Mouse (Mus musculus) intestine, embryonic 16.5 days (tissue): ENCODE results near the gene Vax1. TPM values are rescaled to one million over a fixed set of nuclear protein-coding genes. Genes with fewer than 3 reads are reported as not detected.

ENCODE experiments used
- ATAC-seq: fragments of 200-750 bp; cut with Nextera tagmentation; 2 replicates; pipeline ENCODE4 v1.8.0; 2017; ENCODE audit warnings: moderate TSS enrichment, moderate library complexity
- H3K27ac ChIP-seq: fragments of 300-500 bp; sonication (generic); 2 replicates; pipeline ENCODE4 v1.5.1; 2014; ENCODE audit warnings: mild to moderate bottlenecking, low read length
- H3K27me3 ChIP-seq: fragments of 300-500 bp; sonication (generic); replicated peaks from 2 replicates; pipeline ENCODE4 v1.6.1; 2014; ENCODE audit warnings: low read length, control low read depth, mixed read lengths; ENCODE audit not compliant: control insufficient read depth, insufficient read depth
- H3K36me3 ChIP-seq: fragments of 300-500 bp; sonication (generic); 2 replicates; pipeline ENCODE4 v1.6.1; 2014; ENCODE audit warnings: low read length, control low read depth; ENCODE audit not compliant: control insufficient read depth, insufficient read depth
- H3K4me1 ChIP-seq: fragments of 300-500 bp; sonication (generic); 2 replicates; pipeline ENCODE4 v1.6.1; 2014; ENCODE audit warnings: low read length, control low read depth, mixed read lengths; ENCODE audit not compliant: control insufficient read depth, insufficient read depth
- H3K4me2 ChIP-seq: fragments of 300-500 bp; sonication (generic); 2 replicates; pipeline ENCODE4 v1.6.1; 2014; ENCODE audit warnings: low read depth, low read length, control low read depth
- H3K4me3 ChIP-seq: fragments of 300-500 bp; sonication (generic); 2 replicates; pipeline ENCODE4 v1.5.1; 2014; ENCODE audit warnings: mild to moderate bottlenecking, low read length
- H3K9ac ChIP-seq: fragments of 300-500 bp; sonication (generic); 2 replicates; pipeline ENCODE4 v1.6.1; 2014; ENCODE audit warnings: low read depth, low read length
- H3K9me3 ChIP-seq: fragments of 300-500 bp; sonication (generic); 2 replicates; pipeline ENCODE4 v1.6.1; 2016; ENCODE audit warnings: low read length, control low read depth; ENCODE audit not compliant: control insufficient read depth
- WGBS: fragments of 180-500 bp; shearing (Covaris S2); extraction: QIAGEN DNeasy Blood & Tissue Kit; methylation state at CpG from one replicate; pipeline ENCODE4 v1.1.7; 2014; 5-methylcytosine and 5-hydroxymethylcytosine counted together
- polyA plus RNA-seq: library from polyadenylated mRNA; unstranded; fragments of >200 nt; fragmentation: Nextera tagmentation; extraction: Ambion mirVana; gene quantifications from 2 replicates; pipeline ENCODE4 v1.2.1, GENCODE M21; 2015

The Vax1 gene
- polyA plus RNA-seq, 1 experiment from 2014 or later, result not detected

- no peak overlapping the region for H3K4me2 ChIP-seq
- no peak overlapping the region for H3K27ac ChIP-seq
- no peak overlapping the region for H3K4me3 ChIP-seq
- H3K36me3 ChIP-seq, result no peaks in the 10 kb centered on the region
- no peak for ATAC-seq
- H3K27me3 ChIP-seq, result peaks cover 92% of the 10 kb centered on the region
- H3K4me1 ChIP-seq, result peaks cover 13% of the 10 kb centered on the region
- no peaks in the 10 kb centered on the region for H3K9me3 ChIP-seq
- 1% methylated on average over 19 of the region's 19 CpGs for WGBS
- no peak overlapping the region for H3K9ac ChIP-seq
These were observed 2.0 kb upstream of the Vax1 start for GRCm38 (mm10) chr19:59171871-59172245.

GRCm38 (mm10) chr19:59171151-59171870, 1.5 kb upstream of the Vax1 start:
- no peak overlapping the region for H3K4me2 ChIP-seq
- H3K36me3 ChIP-seq, result no peaks in the 10 kb centered on the region
- H3K27ac ChIP-seq, result no peak overlapping the region
- H3K27me3 ChIP-seq, result peaks cover 94% of the 10 kb centered on the region
- no peak overlapping the region for H3K4me3 ChIP-seq
- H3K4me1 ChIP-seq, result peaks cover 17% of the 10 kb centered on the region
- no peaks in the 10 kb centered on the region for H3K9me3 ChIP-seq
- 1% methylated on average over 36 of the region's 38 CpGs for WGBS
- H3K9ac ChIP-seq, result no peak overlapping the region
- ATAC-seq, result no peak

- no peak overlapping the region for H3K4me3 ChIP-seq
- H3K4me1 ChIP-seq, result peaks cover 17% of the 10 kb centered on the region
- no peak overlapping the region for H3K4me2 ChIP-seq
- no peak for ATAC-seq
- H3K9ac ChIP-seq, result no peak overlapping the region
- H3K27ac ChIP-seq, result no peak overlapping the region
- WGBS, result 0% methylated on average over 5 of the region's 6 CpGs
- H3K36me3 ChIP-seq, result no peaks in the 10 kb centered on the region
- no peaks in the 10 kb centered on the region for H3K9me3 ChIP-seq
- H3K27me3 ChIP-seq, result peaks cover 95% of the 10 kb centered on the region
These were observed 875 bp upstream of the Vax1 start for GRCm38 (mm10) chr19:59170766-59171095.

- 0 out of 2 replicates have a peak, but pooled peaks have one; percentile 27 for ATAC-seq
- Histone ChIP-seq H3K27me3 (peaks cover 96% of the 10 kb centered on the region), H3K4me2 (peak overlapping the region; percentile 50), H3K27ac (no peak overlapping the region), H3K36me3 (no peaks in the 10 kb centered on the region), H3K4me1 (peaks cover 17% of the 10 kb centered on the region), H3K4me3 (peak overlapping the region; percentile 36), H3K9me3 (no peaks in the 10 kb centered on the region), H3K9ac (no peak overlapping the region)
- WGBS, result 1% methylated on average over 65 of the region's 65 CpGs
These were observed 517 bp downstream of the Vax1 start for GRCm38 (mm10) chr19:59169143-59169935.

GRCm38 (mm10) chr19:59168386-59168905, 1.4 kb downstream of the Vax1 start:
- Histone ChIP-seq H3K9ac (no peak overlapping the region), H3K9me3 (no peaks in the 10 kb centered on the region), H3K4me2 (no peak overlapping the region), H3K4me1 (peaks cover 17% of the 10 kb centered on the region), H3K4me3 (no peak overlapping the region), H3K36me3 (no peaks in the 10 kb centered on the region), H3K27me3 (peaks cover 95% of the 10 kb centered on the region), H3K27ac (no peak overlapping the region)
- ATAC-seq, result no peak
- 3% methylated on average over 17 of the region's 17 CpGs for WGBS

- H3K4me3 ChIP-seq, result no peak overlapping the region
- no peak for ATAC-seq
These were observed 2.0 kb downstream of the Vax1 start for GRCm38 (mm10) chr19:59167871-59168270.

GRCm38 (mm10) chr19:59166879-59167278, 3.0 kb downstream of the Vax1 start:
- Histone ChIP-seq H3K36me3 (no peaks in the 10 kb centered on the region), H3K4me1 (peaks cover 17% of the 10 kb centered on the region), H3K27me3 (peaks cover 95% of the 10 kb centered on the region), H3K4me3 (peak overlapping the region; percentile 48), H3K9ac (no peak overlapping the region), H3K4me2 (peak overlapping the region; percentile 85), H3K27ac (no peak overlapping the region), H3K9me3 (no peaks in the 10 kb centered on the region)
- 6% methylated on average over 13 of the region's 13 CpGs for WGBS
- ATAC-seq, result no peak

More at GRCm38 (mm10) chr19:59167871-59168270, 2.0 kb downstream of the Vax1 start:
- no peak overlapping the region for H3K9ac ChIP-seq
- no peaks in the 10 kb centered on the region for H3K9me3 ChIP-seq
- no peak overlapping the region for H3K4me2 ChIP-seq
- H3K4me1 ChIP-seq, result peaks cover 17% of the 10 kb centered on the region
- peaks cover 95% of the 10 kb centered on the region for H3K27me3 ChIP-seq
- H3K27ac ChIP-seq, result no peak overlapping the region
- no peaks in the 10 kb centered on the region for H3K36me3 ChIP-seq
- WGBS, result 28% methylated on average over 5 of the region's 5 CpGs

- Histone ChIP-seq H3K9ac (peak overlapping the region; percentile 27; the same call in 1 of the 2 replicates), H3K4me1 (peaks cover 17% of the 10 kb centered on the region), H3K4me3 (peak overlapping the region; percentile 48), H3K27ac (no peak overlapping the region), H3K36me3 (no peaks in the 10 kb centered on the region), H3K9me3 (no peaks in the 10 kb centered on the region), H3K4me2 (peak overlapping the region; percentile 85), H3K27me3 (peaks cover 95% of the 10 kb centered on the region)
- ATAC-seq, result peak; percentile 69
- under 1% methylated on average over 52 of the region's 55 CpGs for WGBS
These were observed 3.5 kb downstream of the Vax1 start for GRCm38 (mm10) chr19:59166311-59166761.

GRCm38 (mm10) chr19:59165577-59165976, 4.3 kb downstream of the Vax1 start:
- Histone ChIP-seq H3K4me3 (no peak overlapping the region), H3K4me2 (no peak overlapping the region), H3K4me1 (peaks cover 17% of the 10 kb centered on the region), H3K9ac (no peak overlapping the region), H3K36me3 (no peaks in the 10 kb centered on the region), H3K9me3 (no peaks in the 10 kb centered on the region), H3K27ac (no peak overlapping the region), H3K27me3 (peaks cover 94% of the 10 kb centered on the region)
- whole genome bisulfite sequencing, result 7% methylated on average over 7 of the region's 7 CpGs
- ATAC-seq, result no peak
